Mouse (Mus musculus) E14TG2a.4 (cell line): Measurements from ENCODE around the gene Gm20696.

Experiments
- H3K27me3 ChIP-seq: 2 replicates; pipeline ENCODE4 v1.6.1; 2014; ENCODE audit warnings: low read length, control low read depth; ENCODE audit not compliant: insufficient read depth
- H3K36me3 ChIP-seq: 2 replicates; pipeline ENCODE4 v1.6.1; 2014; ENCODE audit warnings: low read length, control low read depth; ENCODE audit not compliant: insufficient read depth
- H3K4me1 ChIP-seq: replicated peaks from 2 replicates; pipeline ENCODE4 v1.6.1; 2014; ENCODE audit warnings: low read depth, low read length, control low read depth
- H3K4me3 ChIP-seq: replicated peaks from 2 replicates; pipeline ENCODE4 v1.5.1; 2014; ENCODE audit warnings: mild to moderate bottlenecking, low read length
- H3K9me3 ChIP-seq: 2 replicates; pipeline ENCODE4 v1.6.1; 2014; ENCODE audit warnings: low read length, control low read depth
- CTCF ChIP-seq: conservative IDR thresholded peaks from 2 replicates; pipeline ENCODE4 v1.5.1; 2014; ENCODE audit warnings: low read length
- NANOG ChIP-seq: IDR thresholded peaks from 2 replicates; pipeline ENCODE4 v1.6.1; 2014; ENCODE audit warnings: borderline replicate concordance, low read length, mixed read lengths
- POU5F1 ChIP-seq: IDR thresholded peaks from 2 replicates; pipeline ENCODE4 v1.6.1; 2014; ENCODE audit warnings: low read length, borderline replicate concordance

The Gm20696 gene

GRCm38 (mm10) chr6:99463906-99464305 is 202.7 kb downstream of the Gm20696 start:
- no peak for TF ChIP-seq CTCF
- TF ChIP-seq POU5F1: no peak
- TF ChIP-seq NANOG: no peak
- H3K4me1 ChIP-seq: peaks cover 10% of the 10 kb centered on the region

GRCm38 (mm10) chr6:99458775-99459174 is 207.8 kb downstream of the Gm20696 start:
- H3K27me3 ChIP-seq: no peaks in the 10 kb centered on the region
- H3K4me1 ChIP-seq: peaks cover 15% of the 10 kb centered on the region
- H3K36me3 ChIP-seq: no peaks in the 10 kb centered on the region
- no peak overlapping the region for H3K4me3 ChIP-seq
- H3K9me3 ChIP-seq: no peaks in the 10 kb centered on the region
- TF ChIP-seq CTCF: no peak
- TF ChIP-seq POU5F1: no peak
- no peak for TF ChIP-seq NANOG

More at GRCm38 (mm10) chr6:99463906-99464305, 202.7 kb downstream of the Gm20696 start:
- H3K9me3 ChIP-seq: no peaks in the 10 kb centered on the region
- no peaks in the 10 kb centered on the region for H3K36me3 ChIP-seq
- no peak overlapping the region for H3K4me3 ChIP-seq
- no peaks in the 10 kb centered on the region for H3K27me3 ChIP-seq

GRCm38 (mm10) chr6:99453763-99454520 is 212.7 kb downstream of the Gm20696 start:
- Histone ChIP-seq H3K27me3 (no peaks in the 10 kb centered on the region), H3K36me3 (no peaks in the 10 kb centered on the region), H3K9me3 (no peaks in the 10 kb centered on the region), H3K4me1 (peaks cover 13% of the 10 kb centered on the region; the same call in 1 of the 2 replicates), H3K4me3 (no peak overlapping the region)
- no peak for TF ChIP-seq NANOG
- TF ChIP-seq POU5F1: no peak
- TF ChIP-seq CTCF: no peak

- Histone ChIP-seq H3K36me3 (no peaks in the 10 kb centered on the region), H3K27me3 (0 out of 2 replicates have a peak, but pooled peaks cover under 1% of the 10 kb centered on the region), H3K4me3 (no peak overlapping the region), H3K9me3 (no peaks in the 10 kb centered on the region), H3K4me1 (peaks cover 18% of the 10 kb centered on the region; the same call in 1 of the 2 replicates)
- TF ChIP-seq CTCF: no peak
- no peak for TF ChIP-seq NANOG
- no peak for TF ChIP-seq POU5F1
These were observed 213.9 kb downstream of the Gm20696 start for GRCm38 (mm10) chr6:99452638-99453185.

- Histone ChIP-seq H3K4me1 (peaks cover 19% of the 10 kb centered on the region; the same call in 1 of the 2 replicates), H3K36me3 (no peaks in the 10 kb centered on the region), H3K27me3 (peaks cover 6% of the 10 kb centered on the region; the same call in 1 of the 2 replicates), H3K9me3 (no peaks in the 10 kb centered on the region), H3K4me3 (no peak overlapping the region)
- no peak for TF ChIP-seq CTCF
- no peak for TF ChIP-seq POU5F1
- TF ChIP-seq NANOG: no peak
These were observed 215.1 kb downstream of the Gm20696 start for GRCm38 (mm10) chr6:99451479-99451878.

- Histone ChIP-seq H3K4me3 (no peak overlapping the region), H3K27me3 (peaks cover 6% of the 10 kb centered on the region; the same call in 1 of the 2 replicates), H3K4me1 (peaks cover 8% of the 10 kb centered on the region; the same call in 1 of the 2 replicates), H3K9me3 (no peaks in the 10 kb centered on the region), H3K36me3 (no peaks in the 10 kb centered on the region)
- no peak for TF ChIP-seq POU5F1
- no peak for TF ChIP-seq NANOG
- TF ChIP-seq CTCF: no peak
These were observed 219.2 kb downstream of the Gm20696 start for GRCm38 (mm10) chr6:99447447-99447846.

- H3K4me1 ChIP-seq: peaks cover 7% of the 10 kb centered on the region; the same call in 1 of the 2 replicates
- H3K27me3 ChIP-seq: peaks cover 6% of the 10 kb centered on the region; the same call in 1 of the 2 replicates
- TF ChIP-seq NANOG (no peak), POU5F1 (no peak), CTCF (no peak)
- H3K36me3 ChIP-seq: no peaks in the 10 kb centered on the region
- no peaks in the 10 kb centered on the region for H3K9me3 ChIP-seq
- H3K4me3 ChIP-seq: no peak overlapping the region
These were observed 219.7 kb downstream of the Gm20696 start for GRCm38 (mm10) chr6:99446801-99447415.

GRCm38 (mm10) chr6:99443460-99443859 is 223.1 kb downstream of the Gm20696 start:
- Histone ChIP-seq H3K36me3 (no peaks in the 10 kb centered on the region), H3K27me3 (peaks cover 6% of the 10 kb centered on the region; the same call in 1 of the 2 replicates), H3K4me1 (peaks cover 29% of the 10 kb centered on the region), H3K4me3 (no peak overlapping the region), H3K9me3 (no peaks in the 10 kb centered on the region)
- TF ChIP-seq NANOG: no peak
- no peak for TF ChIP-seq CTCF
- no peak for TF ChIP-seq POU5F1
